ENCODE assay signal across 16 mouse cellular contexts in genomic region chr2:9852851-9853576, GRCm38 (mm10). TPM values are rescaled to one million over a fixed set of nuclear protein-coding genes. Genes with fewer than 3 reads are reported as not detected.
DNase-seq lines count a peak whose midpoint lies in the region; ATAC-seq and TF ChIP-seq lines count a peak whose summit lies in the region.
"Had no signal": no experiment of that assay in that cellular context is flagged by ENCODE, and none has a peak within 500 bp of the region (broad histone marks: within the 10 kb centered on the region; RNA-seq: fewer than 3 reads in every experiment).

No protein-coding gene starts in this region.

- no peaks in the 10 kb centered on the region for H3K36me3 ChIP-seq in hindbrain, embryonic 11.5 days (ENCODE audit: control insufficient read depth, insufficient read depth, low read length)
- H3K36me3 ChIP-seq in hindbrain, embryonic 10.5 days, result no peaks in the 10 kb centered on the region
- no peaks in the 10 kb centered on the region for H3K36me3 ChIP-seq in lung, postnatal 0 days (ENCODE audit: insufficient read depth, low read length)
- H3K36me3 ChIP-seq in hindbrain, embryonic 15.5 days, result no peaks in the 10 kb centered on the region
- no peaks in the 10 kb centered on the region for H3K36me3 ChIP-seq in neural tube, embryonic 14.5 days (ENCODE audit: control insufficient read depth, insufficient read depth, low read length)
- H3K36me3 ChIP-seq in liver, postnatal 0 days (replicated peaks; ENCODE audit: insufficient read depth, low read length), result no peaks in the 10 kb centered on the region
- H3K36me3 ChIP-seq: limb, embryonic 13.5 days had no signal

- no peaks in the 10 kb centered on the region for H3K4me1 ChIP-seq in hindbrain, embryonic 11.5 days (replicated peaks; ENCODE audit: control insufficient read depth, insufficient read depth, low read length)
- peaks cover 10% of the 10 kb centered on the region; the same call in 1 of the 2 replicates for H3K4me1 ChIP-seq in hindbrain, embryonic 10.5 days (replicated peaks)
- no peaks in the 10 kb centered on the region for H3K4me1 ChIP-seq in lung, postnatal 0 days (ENCODE audit: insufficient read depth, low read depth, low read length)
- peaks cover 8% of the 10 kb centered on the region; the same call in 1 of the 2 replicates for H3K4me1 ChIP-seq in hindbrain, embryonic 15.5 days (replicated peaks)
- H3K4me1 ChIP-seq in neural tube, embryonic 14.5 days (ENCODE audit: control insufficient read depth, insufficient read depth, low read length), result peaks cover 5% of the 10 kb centered on the region; the same call in 1 of the 2 replicates
- H3K4me1 ChIP-seq in liver, postnatal 0 days (ENCODE audit: insufficient read depth), result no peaks in the 10 kb centered on the region
- H3K4me1 ChIP-seq: heart, embryonic 13.5 days had no signal

- DNase-seq in hindbrain, embryonic 11.5 days (ENCODE audit: low spot score), result no peak
- no peak for DNase-seq in hindbrain, embryonic 10.5 days (ENCODE audit: low spot score)
- DNase-seq in lung, postnatal 0 days (ENCODE audit: low spot score), result no peak
- DNase-seq in lung, postnatal 14 days, result no peak
- DNase-seq in cerebellum, adult 8-10 months, result no peak
- no peak for DNase-seq in liver, postnatal 0 days
- DNase-seq: adrenal gland, postnatal 36 days; gastrocnemius, postnatal 36 days; kidney, postnatal 25 days had no signal

- 41% methylated on average over 13 of the region's 13 CpGs for WGBS in hindbrain, embryonic 11.5 days
- WGBS in hindbrain, embryonic 10.5 days, result 52% methylated on average over 13 of the region's 13 CpGs
- 42% methylated on average over 13 of the region's 13 CpGs for WGBS in lung, postnatal 0 days
- 28% methylated on average over 13 of the region's 13 CpGs for WGBS in hindbrain, embryonic 15.5 days
- WGBS in neural tube, embryonic 14.5 days, result 7% methylated on average over 13 of the region's 13 CpGs
- 66% methylated on average over 13 of the region's 13 CpGs for WGBS in liver, postnatal 0 days (ENCODE audit: insufficient replicate concordance)

- no peak for TF ChIP-seq EP300 in lung, postnatal 0 days (IDR thresholded peaks at IDR 0.05)
- no peak for TF ChIP-seq EP300 in liver, postnatal 0 days (IDR thresholded peaks at IDR 0.05; ENCODE audit: low read depth)

- H3K27me3 ChIP-seq in hindbrain, embryonic 11.5 days (ENCODE audit: control insufficient read depth, insufficient read depth, low read length), result no peaks in the 10 kb centered on the region
- H3K27me3 ChIP-seq in hindbrain, embryonic 10.5 days (ENCODE audit: insufficient read depth, poor library complexity, severe bottlenecking), result no peaks in the 10 kb centered on the region
- H3K27me3 ChIP-seq in lung, postnatal 0 days (replicated peaks; ENCODE audit: insufficient read depth, low read length), result no peaks in the 10 kb centered on the region
- no peaks in the 10 kb centered on the region for H3K27me3 ChIP-seq in hindbrain, embryonic 15.5 days
- no peaks in the 10 kb centered on the region for H3K27me3 ChIP-seq in neural tube, embryonic 14.5 days (ENCODE audit: control insufficient read depth, insufficient read depth, low read length)
- H3K27me3 ChIP-seq in liver, postnatal 0 days (ENCODE audit: insufficient read depth, low read length), result no peaks in the 10 kb centered on the region
- H3K27me3 ChIP-seq: heart, embryonic 13.5 days had no signal

- H3K4me3 ChIP-seq in hindbrain, embryonic 11.5 days (ENCODE audit: low read depth, low read length), result no peak overlapping the region
- no peak overlapping the region for H3K4me3 ChIP-seq in hindbrain, embryonic 10.5 days
- no peak overlapping the region for H3K4me3 ChIP-seq in lung, postnatal 0 days (ENCODE audit: low read depth, low read length)
- no peak overlapping the region for H3K4me3 ChIP-seq in hindbrain, embryonic 15.5 days
- no peak overlapping the region for H3K4me3 ChIP-seq in neural tube, embryonic 14.5 days (ENCODE audit: low read depth, low read length)
- no peak overlapping the region for H3K4me3 ChIP-seq in liver, postnatal 0 days (ENCODE audit: low read depth, low read length)
- H3K4me3 ChIP-seq: erythroblast, embryonic 14.5 days; heart, embryonic 13.5 days; limb, embryonic 13.5 days had no signal

- H3K9ac ChIP-seq in hindbrain, embryonic 11.5 days (ENCODE audit: low read depth, low read length), result no peak overlapping the region
- no peak overlapping the region for H3K9ac ChIP-seq in lung, postnatal 0 days (replicated peaks; ENCODE audit: low read depth)
- no peak overlapping the region for H3K9ac ChIP-seq in hindbrain, embryonic 15.5 days
- H3K9ac ChIP-seq in neural tube, embryonic 14.5 days (replicated peaks; ENCODE audit: low read depth, low read length), result no peak overlapping the region
- H3K9ac ChIP-seq in liver, postnatal 0 days (replicated peaks), result no peak overlapping the region
- H3K9ac ChIP-seq: heart, embryonic 13.5 days; limb, embryonic 13.5 days had no signal

- peak; percentile 63 for ATAC-seq in hindbrain, embryonic 11.5 days (ENCODE audit: low FRiP score)
- 0 out of 2 replicates have a peak, but pooled peaks have one; percentile 30 for ATAC-seq in lung, postnatal 0 days
- ATAC-seq in hindbrain, embryonic 15.5 days (ENCODE audit: low FRiP score, low read depth), result peak; percentile 48
- peak; percentile 63; the same call in 1 of the 2 replicates for ATAC-seq in neural tube, embryonic 14.5 days (ENCODE audit: low read depth)
- ATAC-seq in liver, postnatal 0 days, result no peak

- TF ChIP-seq CTCF in lung, postnatal 0 days (IDR thresholded peaks at IDR 0.05), result no peak
- no peak for TF ChIP-seq CTCF in liver, postnatal 0 days (IDR thresholded peaks at IDR 0.05; ENCODE audit: low read depth)

- no peak overlapping the region for H3K4me2 ChIP-seq in hindbrain, embryonic 11.5 days (replicated peaks; ENCODE audit: low read depth, low read length)
- H3K4me2 ChIP-seq in lung, postnatal 0 days (replicated peaks; ENCODE audit: low read depth, low read length), result no peak overlapping the region
- peak overlapping the region; percentile 11 for H3K4me2 ChIP-seq in hindbrain, embryonic 15.5 days
- H3K4me2 ChIP-seq in neural tube, embryonic 14.5 days (ENCODE audit: low read depth, low read length), result peak overlapping the region; percentile 32
- no peak overlapping the region for H3K4me2 ChIP-seq in liver, postnatal 0 days (ENCODE audit: low read depth, low read length)
- H3K4me2 ChIP-seq: heart, embryonic 13.5 days; limb, embryonic 13.5 days had no signal

- no peak overlapping the region for H3K27ac ChIP-seq in hindbrain, embryonic 11.5 days (ENCODE audit: low read depth, low read length)
- H3K27ac ChIP-seq in hindbrain, embryonic 10.5 days, result no peak overlapping the region
- H3K27ac ChIP-seq in lung, postnatal 0 days (ENCODE audit: low read length), result no peak overlapping the region
- no peak overlapping the region for H3K27ac ChIP-seq in hindbrain, embryonic 15.5 days (replicated peaks)
- no peak overlapping the region for H3K27ac ChIP-seq in neural tube, embryonic 14.5 days (ENCODE audit: low read depth, low read length)
- H3K27ac ChIP-seq in liver, postnatal 0 days (ENCODE audit: low read depth), result no peak overlapping the region
- H3K27ac ChIP-seq: heart, embryonic 13.5 days; limb, embryonic 13.5 days had no signal

- no peaks in the 10 kb centered on the region for H3K9me3 ChIP-seq in hindbrain, embryonic 11.5 days (ENCODE audit: control insufficient read depth, low read length)
- no peaks in the 10 kb centered on the region for H3K9me3 ChIP-seq in hindbrain, embryonic 10.5 days
- no peaks in the 10 kb centered on the region for H3K9me3 ChIP-seq in lung, postnatal 0 days (ENCODE audit: low read length)
- no peaks in the 10 kb centered on the region for H3K9me3 ChIP-seq in hindbrain, embryonic 15.5 days
- H3K9me3 ChIP-seq in neural tube, embryonic 14.5 days (ENCODE audit: control insufficient read depth, low read length), result no peaks in the 10 kb centered on the region
- H3K9me3 ChIP-seq in liver, postnatal 0 days (ENCODE audit: low read length), result no peaks in the 10 kb centered on the region
- H3K9me3 ChIP-seq: heart, embryonic 13.5 days; limb, embryonic 13.5 days had no signal

RNA-seq across cellular contexts. Expression of gene 4930412O13Rik, which starts 28.0 kb away (rescaled TPM):
- 0.24 and 0.71 TPM in 2 replicates for polyA plus RNA-seq in hindbrain, embryonic 11.5 days (2014; fragmentation: Nextera tagmentation; extraction: Ambion mirVana)
- 0.75 and 1.0 TPM in 2 replicates for polyA plus RNA-seq in hindbrain, embryonic 10.5 days (2016; fragmentation: Nextera tagmentation; extraction: Ambion mirVana)
- polyA plus RNA-seq in lung, postnatal 0 days (2015; fragmentation: Nextera tagmentation; extraction: Ambion mirVana), result not detected in 2 replicates
- polyA plus RNA-seq in hindbrain, embryonic 15.5 days (2015; fragmentation: Nextera tagmentation; extraction: Ambion mirVana), result 0.45 and 0.48 TPM in 2 replicates
- polyA plus RNA-seq in neural tube, embryonic 14.5 days (2014; fragmentation: Nextera tagmentation; extraction: Ambion mirVana), result 0.94 TPM in 1 of 2 replicates, not detected in the other
- polyA plus RNA-seq in liver, postnatal 0 days (2015; fragmentation: Nextera tagmentation; extraction: Ambion mirVana), result not detected in 2 replicates
- polyA plus RNA-seq: C2C12; erythroblast, embryonic 14.5 days; liver, embryonic 16.5 days had no signal

RNA-seq across cellular contexts. Expression of gene 9230102O04Rik, which starts 36.3 kb away (rescaled TPM):
- 1.6 and 3.3 TPM in 2 replicates for polyA plus RNA-seq in hindbrain, embryonic 11.5 days (2014; fragmentation: Nextera tagmentation; extraction: Ambion mirVana)
- 0.54 TPM in 1 of 2 replicates, not detected in the other for polyA plus RNA-seq in hindbrain, embryonic 10.5 days (2016; fragmentation: Nextera tagmentation; extraction: Ambion mirVana)
- polyA plus RNA-seq in lung, postnatal 0 days (2015; fragmentation: Nextera tagmentation; extraction: Ambion mirVana), result not detected in 2 replicates
- 0.69 and 1.2 TPM in 2 replicates for polyA plus RNA-seq in hindbrain, embryonic 15.5 days (2015; fragmentation: Nextera tagmentation; extraction: Ambion mirVana)
- 0.46 TPM in 1 of 2 replicates, not detected in the other for polyA plus RNA-seq in neural tube, embryonic 14.5 days (2014; fragmentation: Nextera tagmentation; extraction: Ambion mirVana)
- not detected in 2 replicates for polyA plus RNA-seq in liver, postnatal 0 days (2015; fragmentation: Nextera tagmentation; extraction: Ambion mirVana)
- polyA plus RNA-seq: C2C12; erythroblast, embryonic 14.5 days; heart, embryonic 13.5 days; limb, embryonic 13.5 days; liver, embryonic 16.5 days had no signal

RNA-seq across cellular contexts. Expression of gene Gata3, which starts 36.8 kb away (rescaled TPM):
- 18.6 and 22.9 TPM in 2 replicates for polyA plus RNA-seq in hindbrain, embryonic 11.5 days (2014; fragmentation: Nextera tagmentation; extraction: Ambion mirVana)
- polyA plus RNA-seq in hindbrain, embryonic 10.5 days (2016; fragmentation: Nextera tagmentation; extraction: Ambion mirVana), result 14.2 and 16.8 TPM in 2 replicates
- 2.4 and 2.7 TPM in 2 replicates for polyA plus RNA-seq in lung, postnatal 0 days (2015; fragmentation: Nextera tagmentation; extraction: Ambion mirVana)
- 28.8 and 32.3 TPM in 2 replicates for polyA plus RNA-seq in hindbrain, embryonic 15.5 days (2015; fragmentation: Nextera tagmentation; extraction: Ambion mirVana)
- 8.7 and 13.3 TPM in 2 replicates for polyA plus RNA-seq in neural tube, embryonic 14.5 days (2014; fragmentation: Nextera tagmentation; extraction: Ambion mirVana)
- 1.1 and 1.3 TPM in 2 replicates for polyA plus RNA-seq in liver, postnatal 0 days (2015; fragmentation: Nextera tagmentation; extraction: Ambion mirVana)

Comparison
In these comparisons a context has a peak if more than half of its experiments do, and no peak if none do; other contexts are left out.
1. H3K4me2 ChIP-seq: peak in hindbrain, embryonic 15.5 days (single experiment) and neural tube, embryonic 14.5 days (single experiment); none in hindbrain, embryonic 11.5 days (single experiment), lung, postnatal 0 days (single experiment) and liver, postnatal 0 days (single experiment).